Mouse (Mus musculus): Measurements from ENCODE around the gene Srbd1. TPM values are rescaled to one million over a fixed set of nuclear protein-coding genes. Genes with fewer than 3 reads are reported as not detected.

Srbd1 gene
- polyA plus RNA-seq, 1 experiment from 2014 or later: 9.6 TPM

GRCm38 (mm10) chr17:85989058-85989769, 155.8 kb downstream of the Srbd1 start:
- Histone ChIP-seq H3K27me3 (replicated peaks; ENCODE audit: control insufficient read depth, insufficient read depth, low read length) (no peaks in the 10 kb centered on the region), H3K27ac (ENCODE audit: low read depth, low read length) (no peak overlapping the region), H3K4me1 (ENCODE audit: control insufficient read depth, insufficient read depth, low read length) (no peaks in the 10 kb centered on the region), H3K36me3 (ENCODE audit: control insufficient read depth, insufficient read depth, low read length) (0 out of 2 replicates have a peak, but pooled peaks cover 9% of the 10 kb centered on the region), H3K9me3 (replicated peaks; ENCODE audit: control insufficient read depth, low read length) (no peaks in the 10 kb centered on the region), H3K4me3 (ENCODE audit: low read depth, low read length) (no peak overlapping the region), H3K4me2 (ENCODE audit: low read length) (no peak overlapping the region), H3K9ac (ENCODE audit: low read length) (no peak overlapping the region)
- WGBS: 85% methylated on average over 12 of the region's 12 CpGs
- DNase-seq (ENCODE audit: low spot score): no peak
- ATAC-seq: no peak

DNA sequence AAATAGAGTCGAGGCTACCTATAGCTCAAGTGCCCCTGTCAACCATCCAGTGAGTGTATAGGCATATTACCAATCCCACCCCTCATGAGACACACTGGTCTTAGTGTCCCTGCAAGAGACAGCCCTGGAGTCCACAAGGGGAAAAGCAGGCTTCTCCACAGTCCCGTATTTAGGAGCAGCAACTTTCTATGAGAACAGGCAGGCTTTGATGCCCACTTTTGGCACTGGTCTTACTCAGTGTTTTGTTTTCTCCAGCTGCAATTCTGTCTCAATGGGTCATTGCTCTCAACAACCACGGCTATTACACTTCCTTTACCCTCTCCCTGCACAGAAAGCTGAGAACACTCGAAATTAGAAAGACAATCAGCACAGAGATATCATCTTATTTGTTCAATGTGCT, 157.4 kb downstream of the Srbd1 start:
- DNase-seq (ENCODE audit: low spot score) (no peak), ATAC-seq (no peak)
- whole genome bisulfite sequencing: 73% methylated on average over 4 of the region's 4 CpGs
- Histone ChIP-seq H3K36me3 (ENCODE audit: control insufficient read depth, insufficient read depth, low read length) (0 out of 2 replicates have a peak, but pooled peaks cover 9% of the 10 kb centered on the region), H3K4me1 (ENCODE audit: control insufficient read depth, insufficient read depth, low read length) (no peaks in the 10 kb centered on the region), H3K27ac (ENCODE audit: low read depth, low read length) (no peak overlapping the region), H3K4me3 (ENCODE audit: low read depth, low read length) (no peak overlapping the region), H3K9ac (ENCODE audit: low read length) (no peak overlapping the region), H3K9me3 (replicated peaks; ENCODE audit: control insufficient read depth, low read length) (no peaks in the 10 kb centered on the region), H3K27me3 (replicated peaks; ENCODE audit: control insufficient read depth, insufficient read depth, low read length) (no peaks in the 10 kb centered on the region), H3K4me2 (ENCODE audit: low read length) (no peak overlapping the region)

DNA sequence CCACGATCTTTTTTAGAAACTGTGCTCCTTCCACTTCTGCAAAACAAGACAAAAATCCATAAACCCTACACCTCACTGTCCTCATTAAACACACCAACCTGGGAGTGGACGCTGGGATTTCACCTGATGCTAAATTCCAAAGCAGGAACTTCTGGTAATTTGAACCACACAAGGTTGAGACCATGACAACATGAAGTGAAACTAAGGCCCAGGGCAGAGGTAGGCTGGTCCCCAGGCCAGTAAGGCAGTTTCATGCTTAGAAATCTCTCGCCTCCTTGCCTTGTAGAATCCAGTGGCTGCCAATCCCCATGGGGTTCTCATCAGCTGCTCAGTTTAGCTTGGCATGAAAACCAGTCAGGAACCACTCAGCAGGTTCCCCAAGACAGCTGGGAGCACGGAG, 158.4 kb downstream of the Srbd1 start:
- 0 out of 2 replicates have a peak, but pooled peaks cover 9% of the 10 kb centered on the region for H3K36me3 ChIP-seq (ENCODE audit: control insufficient read depth, insufficient read depth, low read length)
- H3K4me3 ChIP-seq (ENCODE audit: low read depth, low read length): no peak overlapping the region
- WGBS: 90% methylated on average over 4 of the region's 4 CpGs
- no peak overlapping the region for H3K9ac ChIP-seq (ENCODE audit: low read length)
- no peak overlapping the region for H3K4me2 ChIP-seq (ENCODE audit: low read length)
- H3K27me3 ChIP-seq (replicated peaks; ENCODE audit: control insufficient read depth, insufficient read depth, low read length): no peaks in the 10 kb centered on the region
- no peaks in the 10 kb centered on the region for H3K9me3 ChIP-seq (replicated peaks; ENCODE audit: control insufficient read depth, low read length)
- DNase-seq (ENCODE audit: low spot score) (no peak), ATAC-seq (no peak)
- no peak overlapping the region for H3K27ac ChIP-seq (ENCODE audit: low read depth, low read length)
- H3K4me1 ChIP-seq (ENCODE audit: control insufficient read depth, insufficient read depth, low read length): no peaks in the 10 kb centered on the region

GRCm38 (mm10) chr17:85986181-85986580, 158.8 kb downstream of the Srbd1 start:
- ATAC-seq (no peak), DNase-seq (ENCODE audit: low spot score) (no peak)
- Histone ChIP-seq H3K4me1 (ENCODE audit: control insufficient read depth, insufficient read depth, low read length) (no peaks in the 10 kb centered on the region), H3K9me3 (replicated peaks; ENCODE audit: control insufficient read depth, low read length) (no peaks in the 10 kb centered on the region), H3K9ac (ENCODE audit: low read length) (no peak overlapping the region), H3K27ac (ENCODE audit: low read depth, low read length) (no peak overlapping the region), H3K4me2 (ENCODE audit: low read length) (no peak overlapping the region), H3K27me3 (replicated peaks; ENCODE audit: control insufficient read depth, insufficient read depth, low read length) (no peaks in the 10 kb centered on the region), H3K4me3 (ENCODE audit: low read depth, low read length) (no peak overlapping the region), H3K36me3 (ENCODE audit: control insufficient read depth, insufficient read depth, low read length) (0 out of 2 replicates have a peak, but pooled peaks cover 9% of the 10 kb centered on the region)
- 93% methylated on average over 2 of the region's 2 CpGs for WGBS

DNA sequence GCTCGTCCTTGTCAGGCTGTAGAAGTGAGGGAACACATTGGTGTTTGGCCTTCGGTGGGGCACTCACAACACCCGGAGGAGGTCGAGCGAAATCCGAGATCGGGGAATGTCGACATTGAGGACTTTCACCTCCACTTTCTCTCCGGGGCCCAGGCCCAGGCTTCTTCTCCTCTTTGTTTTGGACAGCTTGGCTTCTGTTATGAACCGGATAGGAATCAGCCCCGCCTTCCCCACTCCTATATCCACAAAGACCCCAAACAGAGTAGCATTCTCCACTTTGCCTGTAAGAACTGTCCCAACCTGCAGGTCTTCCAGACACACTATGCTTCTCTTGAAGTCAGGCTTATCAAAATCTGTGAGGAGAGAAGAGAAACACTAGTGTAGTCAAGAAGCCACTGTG, 159.8 kb downstream of the Srbd1 start:
- Histone ChIP-seq H3K27me3 (replicated peaks; ENCODE audit: control insufficient read depth, insufficient read depth, low read length) (no peaks in the 10 kb centered on the region), H3K4me3 (ENCODE audit: low read depth, low read length) (no peak overlapping the region), H3K4me2 (ENCODE audit: low read length) (no peak overlapping the region), H3K36me3 (ENCODE audit: control insufficient read depth, insufficient read depth, low read length) (0 out of 2 replicates have a peak, but pooled peaks cover 9% of the 10 kb centered on the region), H3K9ac (ENCODE audit: low read length) (no peak overlapping the region), H3K27ac (ENCODE audit: low read depth, low read length) (no peak overlapping the region), H3K9me3 (replicated peaks; ENCODE audit: control insufficient read depth, low read length) (no peaks in the 10 kb centered on the region), H3K4me1 (ENCODE audit: control insufficient read depth, insufficient read depth, low read length) (no peaks in the 10 kb centered on the region)
- no peak for DNase-seq (ENCODE audit: low spot score)
- no peak for ATAC-seq
- 86% methylated on average over 11 of the region's 11 CpGs for WGBS

GRCm38 (mm10) chr17:85982271-85982670, 162.7 kb downstream of the Srbd1 start:
- Histone ChIP-seq H3K9me3 (replicated peaks; ENCODE audit: control insufficient read depth, low read length) (no peaks in the 10 kb centered on the region), H3K27ac (ENCODE audit: low read depth, low read length) (no peak overlapping the region), H3K36me3 (ENCODE audit: control insufficient read depth, insufficient read depth, low read length) (0 out of 2 replicates have a peak, but pooled peaks cover 4% of the 10 kb centered on the region), H3K4me3 (ENCODE audit: low read depth, low read length) (no peak overlapping the region), H3K9ac (ENCODE audit: low read length) (no peak overlapping the region), H3K27me3 (replicated peaks; ENCODE audit: control insufficient read depth, insufficient read depth, low read length) (no peaks in the 10 kb centered on the region), H3K4me2 (ENCODE audit: low read length) (no peak overlapping the region), H3K4me1 (ENCODE audit: control insufficient read depth, insufficient read depth, low read length) (no peaks in the 10 kb centered on the region)
- 94% methylated on average over 4 of the region's 4 CpGs for WGBS
- DNase-seq (ENCODE audit: low spot score) (no peak), ATAC-seq (no peak)

DNA sequence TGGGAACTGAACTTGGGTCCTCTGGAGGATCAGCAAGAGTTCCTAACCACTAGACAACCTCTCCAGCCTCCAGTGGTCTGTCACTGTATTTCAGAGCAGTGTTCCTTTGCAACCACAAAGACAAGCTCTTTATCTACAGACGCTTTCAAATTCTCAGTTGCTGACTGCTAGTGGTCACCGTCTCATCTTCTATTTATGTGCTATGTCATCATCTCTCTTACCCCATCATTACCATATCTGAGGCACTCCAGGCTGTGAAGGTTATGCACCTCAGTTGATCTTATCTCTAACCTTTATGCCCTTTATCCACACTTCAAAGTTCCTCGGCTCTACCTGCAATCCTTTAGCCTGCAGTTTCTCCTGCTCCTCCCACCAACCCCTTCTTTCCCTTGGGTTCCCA, 163.1 kb downstream of the Srbd1 start:
- no peak for DNase-seq (ENCODE audit: low spot score)
- Histone ChIP-seq H3K27ac (ENCODE audit: low read depth, low read length) (no peak overlapping the region), H3K27me3 (replicated peaks; ENCODE audit: control insufficient read depth, insufficient read depth, low read length) (no peaks in the 10 kb centered on the region), H3K4me3 (ENCODE audit: low read depth, low read length) (no peak overlapping the region), H3K36me3 (ENCODE audit: control insufficient read depth, insufficient read depth, low read length) (0 out of 2 replicates have a peak, but pooled peaks cover 4% of the 10 kb centered on the region), H3K4me1 (ENCODE audit: control insufficient read depth, insufficient read depth, low read length) (no peaks in the 10 kb centered on the region), H3K9me3 (replicated peaks; ENCODE audit: control insufficient read depth, low read length) (no peaks in the 10 kb centered on the region), H3K9ac (ENCODE audit: low read length) (no peak overlapping the region), H3K4me2 (ENCODE audit: low read length) (no peak overlapping the region)
- no peak for ATAC-seq
- 94% methylated on average over 3 of the region's 3 CpGs for WGBS

DNA sequence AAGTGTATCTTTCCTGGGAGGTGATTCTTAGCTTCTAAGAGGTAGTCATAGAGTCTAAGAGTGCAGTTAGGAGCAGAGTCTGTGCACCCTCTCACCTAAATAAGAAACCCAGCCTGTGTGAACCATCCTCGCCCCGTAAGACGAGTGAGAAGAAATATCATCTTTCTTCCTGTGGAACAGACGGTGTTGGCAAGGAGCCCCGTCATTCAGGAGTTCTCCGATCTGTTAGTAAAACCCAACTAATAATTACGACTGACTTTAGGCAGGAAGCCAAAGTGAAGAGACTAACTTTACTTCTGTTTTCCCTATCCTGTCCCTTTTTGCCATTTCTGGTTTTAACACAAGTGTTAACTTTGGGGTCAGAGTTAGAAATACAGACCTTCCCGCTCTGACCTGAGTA, 166.1 kb downstream of the Srbd1 start:
- peak; percentile 53 for DNase-seq (ENCODE audit: low spot score)
- Histone ChIP-seq H3K9ac (ENCODE audit: low read length) (no peak overlapping the region), H3K4me3 (ENCODE audit: low read depth, low read length) (no peak overlapping the region), H3K27me3 (replicated peaks; ENCODE audit: control insufficient read depth, insufficient read depth, low read length) (no peaks in the 10 kb centered on the region), H3K9me3 (replicated peaks; ENCODE audit: control insufficient read depth, low read length) (no peaks in the 10 kb centered on the region), H3K4me2 (ENCODE audit: low read length) (no peak overlapping the region), H3K4me1 (ENCODE audit: control insufficient read depth, insufficient read depth, low read length) (no peaks in the 10 kb centered on the region), H3K27ac (ENCODE audit: low read depth, low read length) (no peak overlapping the region), H3K36me3 (ENCODE audit: control insufficient read depth, insufficient read depth, low read length) (no peaks in the 10 kb centered on the region)
- ATAC-seq: no peak
- WGBS: 80% methylated on average over 8 of the region's 8 CpGs

DNA sequence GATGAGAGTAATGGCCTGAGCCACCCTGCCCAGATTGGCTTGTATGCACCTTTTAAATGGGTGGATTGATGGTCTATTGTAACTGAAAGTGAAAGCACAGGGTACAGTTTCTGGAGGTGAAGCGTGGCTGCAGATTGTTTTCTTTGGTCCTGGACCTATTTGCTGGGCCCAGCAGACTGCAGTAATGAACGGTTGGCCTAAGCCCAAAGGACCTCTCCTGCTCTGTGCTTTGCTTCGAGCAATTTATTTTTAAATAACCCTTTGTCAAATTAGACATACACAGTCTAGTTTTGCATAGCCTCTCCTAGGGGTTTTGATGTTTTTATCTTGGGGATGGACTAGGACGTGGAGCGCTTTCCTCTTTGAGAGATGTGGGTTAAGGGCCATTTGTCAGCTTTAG, 169.9 kb downstream of the Srbd1 start:
- Histone ChIP-seq H3K4me3 (ENCODE audit: low read depth, low read length) (no peak overlapping the region), H3K27ac (ENCODE audit: low read depth, low read length) (no peak overlapping the region), H3K9ac (ENCODE audit: low read length) (no peak overlapping the region), H3K36me3 (ENCODE audit: control insufficient read depth, insufficient read depth, low read length) (no peaks in the 10 kb centered on the region), H3K9me3 (replicated peaks; ENCODE audit: control insufficient read depth, low read length) (no peaks in the 10 kb centered on the region), H3K4me1 (ENCODE audit: control insufficient read depth, insufficient read depth, low read length) (no peaks in the 10 kb centered on the region), H3K4me2 (ENCODE audit: low read length) (no peak overlapping the region), H3K27me3 (replicated peaks; ENCODE audit: control insufficient read depth, insufficient read depth, low read length) (no peaks in the 10 kb centered on the region)
- ATAC-seq: no peak
- WGBS: 52% methylated on average over 5 of the region's 5 CpGs
- DNase-seq (ENCODE audit: low spot score): peak; percentile 11
